Mouse (Mus musculus) urinary bladder, postnatal 36 days (tissue): ENCODE results near the gene Elp6.
"Not testable (repeated sequence)": the region's sequence is repeated elsewhere in the genome, so short reads cannot be mapped to it uniquely, and the experiment has no call there.

Experiments used
- DNase-seq, 2 experiments: peaks; one replicate each; pipeline ENCODE4 v3.0.0; 2022; ENCODE audit warnings: low spot score in 2 of 2, mixed read lengths in 1 of 2

Gene Elp6

GRCm38 (mm10) chr9:110316503-110316902, 11.5 kb downstream of the Elp6 start:
- DNase-seq: peak in 1 of 2 experiments; percentile 24

GRCm38 (mm10) chr9:110320769-110321168, 15.8 kb downstream of the Elp6 start:
- DNase-seq: no peak

GRCm38 (mm10) chr9:110322972-110323371, 18.0 kb downstream of the Elp6 start:
- no peak for DNase-seq

GRCm38 (mm10) chr9:110324181-110324580, 19.2 kb downstream of the Elp6 start:
- no peak for DNase-seq

- DNase-seq: no peak
Observed at GRCm38 (mm10) chr9:110328178-110328577, 23.2 kb downstream of the Elp6 start.

GRCm38 (mm10) chr9:110328946-110329630, 24.1 kb downstream of the Elp6 start:
- DNase-seq: no peak

- DNase-seq: no peak
Observed at GRCm38 (mm10) chr9:110329655-110330054, 24.7 kb downstream of the Elp6 start.

GRCm38 (mm10) chr9:110330341-110330740, 25.4 kb downstream of the Elp6 start:
- DNase-seq: no peak

- DNase-seq: not testable (repeated sequence)
Observed at GRCm38 (mm10) chr9:110330913-110331312, 25.9 kb downstream of the Elp6 start.

- DNase-seq: peak; percentile 96 to 97
Observed at GRCm38 (mm10) chr9:110333135-110333895, 28.3 kb downstream of the Elp6 start, which contains the start of gene Scap. Gene Scap, plus strand, starts transcription at chr9:110333288.

- no peak for DNase-seq
Observed at GRCm38 (mm10) chr9:110333896-110334259, 28.9 kb downstream of the Elp6 start.

GRCm38 (mm10) chr9:110334849-110335248, 29.9 kb downstream of the Elp6 start:
- DNase-seq: no peak

GRCm38 (mm10) chr9:110340037-110340750, 35.2 kb downstream of the Elp6 start:
- DNase-seq: no peak

GRCm38 (mm10) chr9:110342008-110342407, 37.0 kb downstream of the Elp6 start:
- DNase-seq: no peak

- DNase-seq: no peak
Observed at GRCm38 (mm10) chr9:110343805-110344204, 38.8 kb downstream of the Elp6 start.

GRCm38 (mm10) chr9:110345057-110345739, 40.2 kb downstream of the Elp6 start:
- no peak for DNase-seq

GRCm38 (mm10) chr9:110348899-110349298, 43.9 kb downstream of the Elp6 start:
- no peak for DNase-seq

GRCm38 (mm10) chr9:110350188-110350587, 45.2 kb downstream of the Elp6 start:
- DNase-seq: no peak

GRCm38 (mm10) chr9:110350612-110351011, 45.6 kb downstream of the Elp6 start:
- no peak for DNase-seq

GRCm38 (mm10) chr9:110351350-110351749, 46.4 kb downstream of the Elp6 start:
- DNase-seq: no peak

- DNase-seq: no peak
Observed at GRCm38 (mm10) chr9:110351932-110352632, 47.1 kb downstream of the Elp6 start.
